Mouse (Mus musculus) cortical plate, adult 2 months (tissue): ENCODE data around the gene Pcolce. TPM values are rescaled to one million over a fixed set of nuclear protein-coding genes. Genes with fewer than 3 reads are reported as not detected.

ENCODE experiments used
- H3K27ac ChIP-seq: fragments of 200-500 bp; 2 replicates; pipeline ENCODE4 v1.5.1; 2012; ENCODE audit warnings: low read length, control low read depth, inconsistent platforms; ENCODE audit not compliant: insufficient read depth
- H3K4me1 ChIP-seq: fragments of 200-500 bp; 2 replicates; pipeline ENCODE4 v1.6.1; 2011; ENCODE audit warnings: low read length; ENCODE audit not compliant: control insufficient read depth, insufficient read depth
- H3K4me3 ChIP-seq: fragments of 200-500 bp; 2 replicates; pipeline ENCODE4 v1.5.1; 2011; ENCODE audit warnings: mild to moderate bottlenecking, low read length, control low read depth; ENCODE audit not compliant: insufficient read depth
- CTCF ChIP-seq: fragments of 200-500 bp; IDR thresholded peaks from 2 replicates; pipeline ENCODE4 v1.5.1; 2011; ENCODE audit warnings: mild to moderate bottlenecking, control low read depth, low read length; ENCODE audit not compliant: insufficient read depth; ENCODE audit errors: extremely low read depth
- POLR2A ChIP-seq: fragments of 200-500 bp; IDR thresholded peaks from 2 replicates; pipeline ENCODE4 v1.6.1; 2011; ENCODE audit warnings: mild to moderate bottlenecking, low read length, control low read depth; ENCODE audit not compliant: insufficient read depth; ENCODE audit errors: extremely low read depth
- polyA plus RNA-seq: library from polyadenylated mRNA; depleted of rRNA; stranded (reverse); fragments of >200 nt; gene quantifications from 2 replicates; pipeline ENCODE4 v1.2.3, GENCODE M21; 2012; rRNA removed

Gene Pcolce
- polyA plus RNA-seq, 1 experiment: 13.6 TPM

GRCm38 (mm10) chr5:137570691-137571586 is 42.6 kb downstream of the Pcolce start:
- Histone ChIP-seq H3K4me1 (no peaks in the 10 kb centered on the region; the same call in 1 of the 2 replicates), H3K27ac (no peak overlapping the region), H3K4me3 (no peak overlapping the region)
- no peak for TF ChIP-seq CTCF
- TF ChIP-seq POLR2A: no peak

- Histone ChIP-seq H3K27ac (no peak overlapping the region), H3K4me1 (no peaks in the 10 kb centered on the region; the same call in 1 of the 2 replicates), H3K4me3 (no peak overlapping the region)
- no peak for TF ChIP-seq POLR2A
Measured at GRCm38 (mm10) chr5:137570181-137570580, 43.4 kb downstream of the Pcolce start.

GRCm38 (mm10) chr5:137569665-137570064 is 43.9 kb downstream of the Pcolce start, which contains the start of gene Tfr2:
Gene Tfr2 (plus strand): TSS chr5:137569840.
- no peaks in the 10 kb centered on the region; the same call in 1 of the 2 replicates for H3K4me1 ChIP-seq
- no peak within 1 kb of the TSS for H3K27ac ChIP-seq
- H3K4me3 ChIP-seq: no peak within 1 kb of the TSS
- no peak for TF ChIP-seq POLR2A
- no peak for TF ChIP-seq CTCF

- TF ChIP-seq CTCF: no peak
- TF ChIP-seq POLR2A: no peak
- no peak overlapping the region for H3K27ac ChIP-seq
Measured at GRCm38 (mm10) chr5:137569031-137569430, 44.6 kb downstream of the Pcolce start.

GRCm38 (mm10) chr5:137568223-137568798 is 45.3 kb downstream of the Pcolce start:
- no peaks in the 10 kb centered on the region for H3K4me1 ChIP-seq
- H3K4me3 ChIP-seq: no peak overlapping the region
- H3K27ac ChIP-seq: no peak overlapping the region
- no peak for TF ChIP-seq CTCF

More at GRCm38 (mm10) chr5:137569031-137569430, 44.6 kb downstream of the Pcolce start:
- H3K4me1 ChIP-seq: no peaks in the 10 kb centered on the region
- no peak overlapping the region for H3K4me3 ChIP-seq

- H3K4me3 ChIP-seq: no peak overlapping the region
- peaks cover 3% of the 10 kb centered on the region for H3K4me1 ChIP-seq
- H3K27ac ChIP-seq: no peak overlapping the region
- TF ChIP-seq POLR2A: no peak
- no peak for TF ChIP-seq CTCF
Measured at GRCm38 (mm10) chr5:137566416-137566815, 47.2 kb downstream of the Pcolce start.

- H3K4me1 ChIP-seq: peaks cover 3% of the 10 kb centered on the region
Measured at GRCm38 (mm10) chr5:137565744-137566143, 47.8 kb downstream of the Pcolce start.

GRCm38 (mm10) chr5:137562965-137563364 is 50.6 kb downstream of the Pcolce start:
- no peak for TF ChIP-seq POLR2A
- TF ChIP-seq CTCF: no peak
- peaks cover 3% of the 10 kb centered on the region for H3K4me1 ChIP-seq
- H3K4me3 ChIP-seq: no peak overlapping the region
- H3K27ac ChIP-seq: no peak overlapping the region

More at GRCm38 (mm10) chr5:137565744-137566143, 47.8 kb downstream of the Pcolce start:
- Histone ChIP-seq H3K27ac (no peak overlapping the region), H3K4me3 (no peak overlapping the region)
- TF ChIP-seq CTCF (no peak), POLR2A (no peak)

- Histone ChIP-seq H3K4me1 (peaks cover 3% of the 10 kb centered on the region), H3K27ac (no peak overlapping the region), H3K4me3 (no peak overlapping the region)
- no peak for TF ChIP-seq CTCF
- no peak for TF ChIP-seq POLR2A
Measured at GRCm38 (mm10) chr5:137561556-137561955, 52.0 kb downstream of the Pcolce start.

Other genes starting within 250 kb of the Pcolce start
- gene Zan, start 136.7 kb downstream of the Pcolce start, polyA plus RNA-seq: 0.15 and 0.21 TPM in 2 replicates
- gene Pop7, start 111.3 kb downstream of the Pcolce start, polyA plus RNA-seq: 46.4 and 48.5 TPM in 2 replicates
- 41.0 and 50.2 TPM in 2 replicates for gene Gigyf1, start 95.2 kb downstream of the Pcolce start, polyA plus RNA-seq
- not detected in 2 replicates for gene Epo, start 80.5 kb downstream of the Pcolce start, polyA plus RNA-seq
- gene Gnb2, start 80.3 kb downstream of the Pcolce start, polyA plus RNA-seq: 653 and 687 TPM in 2 replicates
- 179 and 199 TPM in 2 replicates for gene Actl6b, start 60.3 kb downstream of the Pcolce start, polyA plus RNA-seq
- 22.3 and 25.5 TPM in 2 replicates for gene Tfr2, start 43.9 kb downstream of the Pcolce start, polyA plus RNA-seq
- 45.1 and 45.3 TPM in 2 replicates for gene Mospd3, start 12.7 kb downstream of the Pcolce start, polyA plus RNA-seq
- gene Fbxo24, start 15.2 kb upstream of the Pcolce start, polyA plus RNA-seq: 0.23 and 0.29 TPM in 2 replicates
- gene Lrch4, start 15.3 kb upstream of the Pcolce start, polyA plus RNA-seq: 11.5 and 15.0 TPM in 2 replicates
- gene Gm20605, start 15.4 kb upstream of the Pcolce start, polyA plus RNA-seq: 11.0 and 12.6 TPM in 2 replicates
- gene Sap25, start 27.6 kb upstream of the Pcolce start, polyA plus RNA-seq: 24.6 and 26.0 TPM in 2 replicates
- gene Irs3, start 31.9 kb upstream of the Pcolce start, polyA plus RNA-seq: 0.09 and 0.25 TPM in 2 replicates
- gene Agfg2, start 70.9 kb upstream of the Pcolce start, polyA plus RNA-seq: 35.7 and 36.7 TPM in 2 replicates
- gene Nyap1, start 127.8 kb upstream of the Pcolce start, polyA plus RNA-seq: 69.7 and 74.8 TPM in 2 replicates
- 365 and 366 TPM in 2 replicates for gene Tsc22d4, start 131.9 kb upstream of the Pcolce start, polyA plus RNA-seq
- gene Ppp1r35, start 165.1 kb upstream of the Pcolce start, polyA plus RNA-seq: 26.9 and 27.6 TPM in 2 replicates
- 37.8 and 38.1 TPM in 2 replicates for gene Mepce, start 173.9 kb upstream of the Pcolce start, polyA plus RNA-seq
- gene Zcwpw1, start 174.0 kb upstream of the Pcolce start, polyA plus RNA-seq: 11.3 and 12.6 TPM in 2 replicates
- gene Pilra, start 222.5 kb upstream of the Pcolce start, polyA plus RNA-seq: 1.1 and 1.3 TPM in 2 replicates
- gene Pilrb1, start 244.3 kb upstream of the Pcolce start, polyA plus RNA-seq: 0.08 TPM in 1 of 2 replicates, not detected in the other